Mouse (Mus musculus): Measurements from ENCODE around the gene BC147527.
A peak's percentile ranks its signal among the peaks of the same experiment; 100 is the strongest.
"Not testable (repeated sequence)": the region's sequence is repeated elsewhere in the genome, so short reads cannot be mapped to it uniquely, and the experiment has no call there.

Gene BC147527

GRCm38 (mm10) chr13:120299991-120300442 is at the start of gene BC147527:
Gene BC147527 (plus strand): TSS chr13:120300392.
- peak; percentile 16 to 25 for DNase-seq (ENCODE audit: low spot score in 2 of 2)

GRCm38 (mm10) chr13:120251208-120251924 is 48.8 kb upstream of the BC147527 start:
- not testable (repeated sequence) for DNase-seq (ENCODE audit: low spot score in 2 of 2)

DNA sequence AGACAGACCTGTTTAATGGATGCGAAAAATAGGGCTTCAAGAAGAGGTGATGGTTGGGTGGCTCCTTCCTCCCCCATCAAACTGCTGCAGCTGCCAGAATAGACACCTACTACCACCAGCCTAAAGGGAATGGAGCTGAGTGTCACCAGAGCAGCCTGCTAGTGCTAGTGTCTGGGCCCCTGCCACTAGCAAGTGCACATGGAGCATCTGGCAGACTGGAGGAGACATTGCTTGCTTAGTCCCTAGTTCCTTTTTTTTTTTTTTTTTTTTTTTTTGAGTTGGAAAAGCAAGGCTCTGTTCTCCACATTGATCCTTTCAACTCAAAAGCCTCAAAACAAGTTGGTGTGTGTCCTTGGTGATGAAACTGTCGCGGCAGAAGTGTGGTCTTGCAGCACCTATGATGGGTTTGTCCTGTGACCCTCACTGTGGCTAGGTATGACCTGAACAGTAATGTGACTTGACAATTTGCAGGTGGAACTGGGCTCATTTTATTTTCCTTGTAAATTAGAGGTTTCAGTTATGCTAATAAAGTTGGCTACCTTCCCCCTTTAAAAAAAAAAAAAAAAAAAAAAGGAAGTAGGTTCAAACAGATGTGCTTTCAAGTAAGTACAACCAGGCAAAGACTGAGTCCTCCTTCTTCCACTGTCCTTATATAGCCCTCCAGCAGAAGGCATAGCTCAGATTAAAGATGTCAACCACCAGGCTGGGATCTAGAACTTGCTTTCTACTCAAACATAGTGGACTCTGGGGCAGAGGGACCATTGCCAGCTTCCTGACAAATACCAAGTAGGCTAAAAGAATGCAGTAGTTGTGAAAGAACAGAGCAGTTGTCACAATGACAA is 41.2 kb upstream of the BC147527 start:
- DNase-seq (ENCODE audit: low spot score in 2 of 2), result not testable (repeated sequence)

DNA sequence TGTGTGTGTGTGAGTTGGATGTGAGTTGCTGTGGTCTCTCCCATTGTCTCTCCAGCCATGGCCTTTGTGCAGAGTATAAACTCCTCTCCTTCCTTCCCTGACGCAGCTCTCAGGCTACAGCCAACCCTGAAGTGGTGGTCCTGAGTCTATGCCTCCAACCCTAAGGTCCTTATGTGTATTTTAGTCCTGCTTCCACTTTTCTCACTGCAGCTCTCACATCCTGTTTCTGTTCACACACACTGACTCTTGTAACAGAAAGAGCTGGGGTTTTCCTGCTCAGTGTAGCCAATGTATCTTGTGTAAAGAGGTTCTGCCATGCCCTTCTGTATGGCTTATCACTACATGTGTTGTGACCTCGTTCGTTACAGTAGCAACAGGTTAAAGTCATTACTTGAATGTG is 40.5 kb upstream of the BC147527 start:
- DNase-seq (ENCODE audit: low spot score in 2 of 2), result not testable (repeated sequence)

DNA sequence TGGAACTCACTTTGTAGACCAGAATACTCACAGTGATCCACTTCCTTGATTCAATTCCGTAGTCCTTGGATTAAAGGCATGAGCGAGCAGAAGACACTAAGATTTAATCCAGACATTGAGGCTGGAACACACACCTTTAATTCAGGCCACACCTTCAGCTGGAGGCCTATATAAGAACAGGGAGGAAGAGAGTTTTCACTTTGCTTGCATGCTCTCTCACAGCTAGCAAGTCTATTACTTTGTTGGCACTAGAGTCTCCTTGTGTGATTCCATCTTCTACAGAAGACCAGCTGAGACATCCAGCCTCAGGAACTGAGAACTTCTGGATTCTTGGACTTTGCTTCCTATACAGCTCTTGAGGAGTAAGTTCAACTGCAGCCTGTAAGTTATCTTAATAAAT is 37.3 kb upstream of the BC147527 start, which contains the start of gene AF067061:
AF067061 (plus strand) TSS at position 245 of the 400 bp plus-strand sequence.
- DNase-seq (ENCODE audit: low spot score in 2 of 2), result not testable (repeated sequence)

DNA sequence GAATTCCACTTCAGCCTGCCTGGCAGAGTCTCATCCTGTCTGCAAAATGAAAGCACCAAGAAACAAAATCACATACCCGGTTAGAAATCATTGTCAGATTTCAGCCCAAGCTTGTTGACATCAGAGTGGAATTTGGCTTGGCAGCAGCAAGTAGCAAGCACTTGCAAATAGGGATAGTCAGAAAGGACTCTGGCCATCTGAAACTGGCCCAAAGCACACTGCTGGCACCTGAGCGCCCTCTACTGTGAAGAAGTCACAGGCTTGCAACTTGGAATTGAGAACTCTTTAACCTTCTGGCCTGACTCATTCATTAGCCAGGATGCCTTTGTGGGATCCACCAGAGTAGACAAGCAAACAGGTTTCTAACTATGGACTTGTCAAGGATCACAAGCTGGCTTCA is 22.4 kb upstream of the BC147527 start:
- DNase-seq (ENCODE audit: low spot score in 2 of 2), result not testable (repeated sequence)

DNA sequence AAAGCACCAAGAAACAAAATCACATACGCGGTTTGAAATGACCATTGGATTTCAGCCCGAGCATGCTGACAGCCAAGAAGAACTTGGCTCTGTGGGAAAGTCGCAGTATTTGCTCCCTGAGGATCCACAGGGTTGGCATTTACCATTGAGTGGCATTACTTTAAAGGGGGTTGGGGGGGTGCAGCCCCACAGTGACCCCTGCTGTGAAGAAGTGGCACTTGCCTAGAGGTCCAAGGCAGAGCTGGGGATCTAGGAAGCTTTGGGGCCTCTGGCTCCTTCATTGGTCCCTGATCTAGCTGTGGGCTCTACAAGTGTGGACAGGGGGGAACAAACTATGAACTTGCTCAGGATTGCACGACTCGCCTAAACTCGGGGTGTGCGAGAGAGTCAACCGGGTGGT is 21.4 kb upstream of the BC147527 start:
- DNase-seq (ENCODE audit: low spot score in 2 of 2), result no peak

GRCm38 (mm10) chr13:120299324-120299894 is 783 bp upstream of the BC147527 start:
- DNase-seq (ENCODE audit: low spot score in 2 of 2), result no peak

- no peak for DNase-seq (ENCODE audit: low spot score in 2 of 2)
These were observed 661 bp downstream of the BC147527 start for GRCm38 (mm10) chr13:120300853-120301252.

DNA sequence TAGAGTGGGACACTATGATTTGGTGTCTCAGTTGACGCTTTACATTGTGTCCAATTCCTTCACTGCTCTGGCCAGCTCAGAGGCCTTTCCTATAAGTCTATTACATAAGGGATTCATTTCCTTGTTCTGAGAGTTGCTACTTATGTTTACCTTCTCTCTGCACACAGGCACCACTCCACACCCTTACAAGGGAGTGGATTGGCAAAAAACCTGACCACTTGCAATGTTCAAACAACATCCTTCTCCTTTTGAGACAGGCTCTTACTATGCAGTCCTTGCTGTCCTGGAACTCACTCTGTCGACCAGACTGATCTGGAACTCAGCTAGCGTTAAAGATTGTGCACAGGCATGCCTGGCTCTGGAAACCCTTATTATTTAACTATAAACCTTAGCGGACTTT is 10.6 kb downstream of the BC147527 start:
- DNase-seq (ENCODE audit: low spot score in 2 of 2), result no peak

DNA sequence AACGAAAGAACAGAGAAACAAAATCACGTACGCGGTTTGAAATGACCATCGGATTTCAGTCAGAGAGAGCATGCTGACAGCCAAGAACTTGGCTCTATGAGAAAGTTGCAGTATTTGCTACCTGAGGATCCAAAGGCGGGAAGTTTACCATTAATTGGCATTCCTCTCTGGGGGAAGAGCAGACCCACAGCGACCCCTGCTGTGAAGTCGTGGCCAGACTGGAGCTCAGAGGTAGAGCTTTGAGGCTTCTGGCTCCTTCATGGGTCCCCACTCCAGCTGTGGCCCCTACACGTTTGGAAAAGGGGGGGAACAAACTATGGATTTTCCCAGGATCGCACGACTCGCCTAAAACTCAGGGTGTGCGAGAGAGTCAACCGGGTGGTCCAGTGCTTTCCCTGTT is 13.4 kb downstream of the BC147527 start:
- no peak for DNase-seq (ENCODE audit: low spot score in 2 of 2)

GRCm38 (mm10) chr13:120316578-120316977 is 16.4 kb downstream of the BC147527 start, which contains the start of gene Tcstv3:
Gene Tcstv3 (plus strand): TSS chr13:120316878.
- DNase-seq (ENCODE audit: low spot score in 2 of 2), result not testable (repeated sequence)

DNA sequence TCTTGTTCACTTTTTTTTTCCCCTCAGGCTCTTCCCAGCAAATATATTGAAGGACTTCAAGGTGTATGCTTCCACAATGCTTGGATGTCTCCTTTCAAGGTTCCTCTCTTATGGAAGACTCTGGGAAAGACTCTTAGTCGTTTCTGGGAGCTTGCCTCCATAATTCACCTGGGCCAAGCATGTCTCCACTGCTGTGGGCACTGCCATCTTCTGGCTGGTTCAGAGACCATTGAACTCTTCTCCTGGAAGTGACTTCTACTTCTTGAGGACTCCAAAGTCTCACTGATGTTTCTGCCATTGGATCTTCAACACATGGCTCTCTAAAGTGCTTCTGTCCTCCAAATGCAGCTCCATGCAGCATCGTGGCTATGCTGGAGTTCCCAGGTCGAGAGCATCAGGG is 20.0 kb downstream of the BC147527 start:
- no peak for DNase-seq (ENCODE audit: low spot score in 2 of 2)

DNA sequence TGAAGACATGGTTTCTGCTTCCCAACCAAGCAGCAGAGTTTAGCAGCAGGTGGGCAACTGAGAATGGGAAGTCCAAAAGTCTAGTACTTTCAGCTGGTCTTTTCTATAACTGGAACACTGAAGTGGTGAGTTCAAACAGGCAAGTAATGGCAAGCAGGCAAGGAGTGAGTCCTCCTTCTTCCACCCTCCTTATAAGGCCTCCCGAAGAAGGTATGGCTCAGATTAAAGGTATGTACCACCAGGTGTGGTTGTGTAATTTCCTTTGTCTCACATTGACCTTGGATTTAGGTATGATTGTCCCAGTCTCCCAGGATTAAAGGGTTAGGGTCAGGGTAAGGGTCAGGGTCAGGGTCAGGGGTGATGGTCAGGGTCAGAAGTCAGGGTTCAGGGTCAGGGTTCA is 20.5 kb downstream of the BC147527 start:
- DNase-seq (ENCODE audit: low spot score in 2 of 2), result no peak
